Mouse (Mus musculus) gastrocnemius, postnatal 4 days (tissue): ENCODE measurements around the gene 2310079G19Rik. TPM values are rescaled to one million over a fixed set of nuclear protein-coding genes. Genes with fewer than 3 reads are reported as not detected.

Experiments used
- DNase-seq, 2 experiments: peaks; one replicate each; pipeline ENCODE4 v3.0.0; 2021 to 2022; ENCODE audit warnings: low spot score in 2 of 2, mixed read lengths in 2 of 2
- long read RNA-seq, 2 experiments: library from polyadenylated mRNA; stranded (forward); transcript quantifications; one replicate each; pipeline ENCODE4 v2.0.0; 2021
- total RNA-seq, 2 experiments: library from RNA; stranded (reverse); gene quantifications; 2 replicates each; pipeline ENCODE4 v1.2.3; 2021

The 2310079G19Rik gene
- total RNA-seq = not detected
- long read RNA-seq, experiment 1 = 0 reads
- long read RNA-seq, experiment 2 = 0 reads

- no peak for DNase-seq
These were observed at the start of gene 2310079G19Rik for GRCm38 (mm10) chr16:88627566-88627965. 2310079G19Rik (minus strand) TSS chr16:88627666.

- no peak for DNase-seq
These were observed 44.1 kb upstream of the 2310079G19Rik start, which contains the start of gene Krtap27-1 for GRCm38 (mm10) chr16:88671571-88671970. Krtap27-1 (minus strand) TSS chr16:88671671.

GRCm38 (mm10) chr16:88657426-88657825 is 30.0 kb upstream of the 2310079G19Rik start:
- DNase-seq = no peak

- no peak for DNase-seq
These were observed 24.5 kb upstream of the 2310079G19Rik start for GRCm38 (mm10) chr16:88651952-88652351.

- no peak for DNase-seq
These were observed 23.6 kb upstream of the 2310079G19Rik start for GRCm38 (mm10) chr16:88651082-88651481.

- no peak for DNase-seq
These were observed 19.9 kb upstream of the 2310079G19Rik start, which contains the start of gene Krtap26-1 for GRCm38 (mm10) chr16:88647358-88647846. Krtap26-1 (minus strand) TSS chr16:88647796.

GRCm38 (mm10) chr16:88646366-88647111 is 19.1 kb upstream of the 2310079G19Rik start:
- DNase-seq = no peak

GRCm38 (mm10) chr16:88640053-88640452 is 12.6 kb upstream of the 2310079G19Rik start:
- DNase-seq = no peak

GRCm38 (mm10) chr16:88635142-88635541 is 7.7 kb upstream of the 2310079G19Rik start:
- DNase-seq = no peak

GRCm38 (mm10) chr16:88631474-88631873 is 4.0 kb upstream of the 2310079G19Rik start:
- no peak for DNase-seq

GRCm38 (mm10) chr16:88612712-88613111 is 14.8 kb downstream of the 2310079G19Rik start:
- no peak for DNase-seq

- no peak for DNase-seq
These were observed 15.5 kb downstream of the 2310079G19Rik start, which contains the start of gene Krtap24-1 for GRCm38 (mm10) chr16:88611922-88612321. Krtap24-1 (minus strand) TSS chr16:88612279.

- no peak for DNase-seq
These were observed 22.9 kb downstream of the 2310079G19Rik start for GRCm38 (mm10) chr16:88604570-88604969.

GRCm38 (mm10) chr16:88602464-88602863 is 25.0 kb downstream of the 2310079G19Rik start:
- DNase-seq = no peak

- DNase-seq = no peak
These were observed 27.2 kb downstream of the 2310079G19Rik start for GRCm38 (mm10) chr16:88600303-88600702.

- no peak for DNase-seq
These were observed 27.8 kb downstream of the 2310079G19Rik start for GRCm38 (mm10) chr16:88599504-88600237.

GRCm38 (mm10) chr16:88592758-88593157 is 34.7 kb downstream of the 2310079G19Rik start:
- no peak for DNase-seq

- DNase-seq = no peak
These were observed 44.1 kb downstream of the 2310079G19Rik start for GRCm38 (mm10) chr16:88583338-88583737.
